7 mouse cellular contexts compared by ENCODE assay signal in the genomic region with DNA sequence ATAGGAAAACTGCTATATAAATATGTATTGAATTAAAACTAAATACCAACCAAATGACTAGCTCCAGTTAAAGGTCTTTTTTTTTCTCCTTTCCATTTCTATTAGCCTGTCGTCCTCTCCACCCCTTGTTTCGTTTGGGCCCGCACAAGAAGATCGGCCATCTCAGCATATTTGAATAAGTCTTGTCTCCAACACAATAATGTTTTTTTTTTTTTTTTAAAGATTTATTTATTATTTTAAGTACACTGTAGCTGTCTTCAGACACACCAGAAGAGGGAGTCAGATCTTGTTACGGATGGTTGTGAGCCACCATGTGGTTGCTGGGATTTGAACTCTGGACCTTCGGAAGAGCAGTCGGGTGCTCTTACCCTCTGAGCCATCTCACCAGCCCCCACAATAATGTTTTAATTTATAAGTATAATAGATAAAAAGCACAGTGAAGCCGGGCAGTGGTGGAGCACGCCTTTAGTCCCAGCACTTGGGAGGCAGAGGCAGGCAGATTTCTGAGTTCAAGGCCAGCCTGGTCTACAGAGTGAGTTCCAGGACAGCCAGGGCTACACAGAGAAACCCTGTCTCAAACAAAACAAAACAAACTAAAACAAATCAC. TPM values are rescaled to one million over a fixed set of nuclear protein-coding genes. Genes with fewer than 3 reads are reported as not detected.
A peak's percentile ranks its signal among the peaks of the same experiment; 100 is the strongest.
DNase-seq lines count a peak whose midpoint lies in the region; ATAC-seq and TF ChIP-seq lines count a peak whose summit lies in the region.
"Not testable (repeated sequence)": the region's sequence is repeated elsewhere in the genome, so short reads cannot be mapped to it uniquely, and the experiment has no call there.

A gene (minus strand): TSS at position 51 of the 607 bp plus-strand sequence.

- not testable (repeated sequence) for H3K27me3 ChIP-seq in forebrain, embryonic 13.5 days; heart, embryonic 11.5 days (ENCODE audit: control insufficient read depth, insufficient read depth, low read length); hindbrain, postnatal 0 days (ENCODE audit: insufficient read depth, low read length); neural tube, embryonic 11.5 days (ENCODE audit: control insufficient read depth, insufficient read depth, low read length)

- not testable (repeated sequence) for TF ChIP-seq CTCF in bone marrow macrophage, adult 2 months (IDR thresholded peaks at IDR 0.05; ENCODE audit: low read depth, low read length); hindbrain, postnatal 0 days (IDR thresholded peaks at IDR 0.05; ENCODE audit: low read depth); lung, adult 2 months (IDR thresholded peaks at IDR 0.05; ENCODE audit: insufficient read depth, low read length)

- peak within 1 kb of the TSS; percentile 83 for H3K27ac ChIP-seq in bone marrow macrophage, adult 2 months (ENCODE audit: insufficient read depth, low read depth, low read length)
- peak within 1 kb of the TSS; percentile 90 for H3K27ac ChIP-seq in forebrain, embryonic 13.5 days
- H3K27ac ChIP-seq in heart, embryonic 11.5 days (ENCODE audit: low read depth, low read length), result peak within 1 kb of the TSS; percentile 99
- H3K27ac ChIP-seq in hindbrain, postnatal 0 days, result peak within 1 kb of the TSS; percentile 97
- peak within 1 kb of the TSS; percentile 96 for H3K27ac ChIP-seq in neural tube, embryonic 11.5 days (ENCODE audit: low read depth, low read length)

- ATAC-seq in forebrain, embryonic 13.5 days; heart, embryonic 11.5 days (replicated peaks; ENCODE audit: insufficient number of reproducible peaks, low FRiP score, low TSS enrichment); hindbrain, postnatal 0 days; neural tube, embryonic 11.5 days (ENCODE audit: insufficient read depth, low FRiP score, low TSS enrichment): not testable (repeated sequence)

- TF ChIP-seq POLR2A in bone marrow macrophage, adult 2 months (IDR thresholded peaks at IDR 0.05; ENCODE audit: borderline replicate concordance, low read depth, low read length); lung, adult 2 months (IDR thresholded peaks at IDR 0.05; ENCODE audit: borderline replicate concordance, extremely low read depth, low read depth, low read length): not testable (repeated sequence)

- H3K4me2 ChIP-seq in forebrain, embryonic 13.5 days, result peak within 1 kb of the TSS; percentile 82
- peak within 1 kb of the TSS; percentile 77 for H3K4me2 ChIP-seq in heart, embryonic 11.5 days
- peak within 1 kb of the TSS; percentile 61 for H3K4me2 ChIP-seq in hindbrain, postnatal 0 days (ENCODE audit: low read depth, low read length)
- H3K4me2 ChIP-seq in neural tube, embryonic 11.5 days (ENCODE audit: low read depth), result peak within 1 kb of the TSS; percentile 78

- H3K9ac ChIP-seq in forebrain, embryonic 13.5 days, result peak within 1 kb of the TSS; percentile 91
- H3K9ac ChIP-seq in heart, embryonic 11.5 days (ENCODE audit: low read depth, low read length), result peak within 1 kb of the TSS; percentile 93
- peak within 1 kb of the TSS; percentile 87 for H3K9ac ChIP-seq in hindbrain, postnatal 0 days (replicated peaks; ENCODE audit: low read length)
- peak within 1 kb of the TSS; percentile 94 for H3K9ac ChIP-seq in neural tube, embryonic 11.5 days (ENCODE audit: low read length)

- peaks cover 17% of the 10 kb centered on the region for H3K4me1 ChIP-seq in bone marrow macrophage, adult 2 months (ENCODE audit: control insufficient read depth, insufficient read depth, low read length)
- H3K4me1 ChIP-seq in forebrain, embryonic 13.5 days, result peaks cover 14% of the 10 kb centered on the region; the same call in 1 of the 2 replicates
- H3K4me1 ChIP-seq in heart, embryonic 11.5 days (ENCODE audit: control insufficient read depth, insufficient read depth, low read length); hindbrain, postnatal 0 days (ENCODE audit: insufficient read depth, low read length); lung, adult 2 months (ENCODE audit: control insufficient read depth, insufficient read depth, low read length); neural tube, embryonic 11.5 days (ENCODE audit: control insufficient read depth, insufficient read depth, low read length): not testable (repeated sequence)

- not testable (repeated sequence) for H3K9me3 ChIP-seq in forebrain, embryonic 13.5 days (replicated peaks); heart, embryonic 11.5 days (replicated peaks; ENCODE audit: control insufficient read depth, low read length); hindbrain, postnatal 0 days (ENCODE audit: low read length); neural tube, embryonic 11.5 days (ENCODE audit: control insufficient read depth, low read length)

- not testable (repeated sequence) for DNase-seq in hindbrain, postnatal 0 days (ENCODE audit: low spot score); left cerebral cortex, adult 8-10 months (ENCODE audit: low spot score in 2 of 2); lung, adult 2 months; neural tube, embryonic 11.5 days (ENCODE audit: low spot score)

- WGBS in forebrain, embryonic 13.5 days, result 88% methylated on average over 9 of the region's 9 CpGs
- 91% methylated on average over 8 of the region's 9 CpGs for whole genome bisulfite sequencing in heart, embryonic 11.5 days (ENCODE audit: insufficient replicate concordance)
- WGBS in hindbrain, postnatal 0 days, result 89% methylated on average over 8 of the region's 9 CpGs
- 90% methylated on average over 9 of the region's 9 CpGs for WGBS in lung, adult 2 months
- WGBS in neural tube, embryonic 11.5 days, result 90% methylated on average over 8 of the region's 9 CpGs

- peak within 1 kb of the TSS; percentile 90 for H3K4me3 ChIP-seq in bone marrow macrophage, adult 2 months (ENCODE audit: insufficient read depth, low read length)
- H3K4me3 ChIP-seq in forebrain, embryonic 13.5 days, result peak within 1 kb of the TSS; percentile 98
- peak within 1 kb of the TSS; percentile 97 for H3K4me3 ChIP-seq in heart, embryonic 11.5 days (ENCODE audit: low read depth, low read length)
- H3K4me3 ChIP-seq in hindbrain, postnatal 0 days (ENCODE audit: low read length), result peak within 1 kb of the TSS; percentile 78
- peak within 1 kb of the TSS; percentile 88 for H3K4me3 ChIP-seq in lung, adult 2 months (replicated peaks; ENCODE audit: extremely low read depth, low read depth, low read length)
- peak within 1 kb of the TSS; percentile 97 for H3K4me3 ChIP-seq in neural tube, embryonic 11.5 days (ENCODE audit: low read depth, low read length)

- peaks cover 10% of the 10 kb centered on the region for H3K36me3 ChIP-seq in forebrain, embryonic 13.5 days (ENCODE audit: poor library complexity, severe bottlenecking)
- not testable (repeated sequence) for H3K36me3 ChIP-seq in heart, embryonic 11.5 days (ENCODE audit: control insufficient read depth, insufficient read depth, low read length); hindbrain, postnatal 0 days (ENCODE audit: insufficient read depth, low read length); neural tube, embryonic 11.5 days (ENCODE audit: control insufficient read depth, insufficient read depth, low read length)

RNA-seq across cellular contexts. Expression of the gene that starts here (rescaled TPM):
- 65.9 and 67.2 TPM in 2 replicates for polyA plus RNA-seq in bone marrow macrophage, adult 2 months (2012; ENCODE audit: insufficient read depth, insufficient read length, missing spikeins)
- 31.4 and 32.7 TPM in 2 replicates for polyA plus RNA-seq in forebrain, embryonic 13.5 days (2015; fragmentation: Nextera tagmentation; extraction: Ambion mirVana)
- polyA plus RNA-seq in heart, embryonic 11.5 days (2014; fragmentation: Nextera tagmentation; extraction: Ambion mirVana), result 45.2 and 49.9 TPM in 2 replicates
- total RNA-seq in hindbrain, postnatal 0 days (2014; rRNA removed), result 27.2 and 37.6 TPM in 2 replicates
- 31.5 and 33.0 TPM in 2 replicates for polyA plus RNA-seq in hindbrain, postnatal 0 days (2015; fragmentation: Nextera tagmentation; extraction: Ambion mirVana)
- total RNA-seq in left cerebral cortex, adult 8-10 months (2022), result 10 to 100 TPM; 77.0 to 82.6 (median 79.5) TPM
- 4.6 and 6.3 TPM in 2 replicates for polyA plus RNA-seq in lung, adult 2 months (2012; rRNA removed)
- polyA plus RNA-seq in neural tube, embryonic 11.5 days (2014; fragmentation: Nextera tagmentation; extraction: Ambion mirVana), result 44.5 and 44.8 TPM in 2 replicates
